Mouse (Mus musculus): ENCODE measurements around the gene Ireb2. TPM values are rescaled to one million over a fixed set of nuclear protein-coding genes. Genes with fewer than 3 reads are reported as not detected.
"Not testable (repeated sequence)": the region's sequence is repeated elsewhere in the genome, so short reads cannot be mapped to it uniquely, and the experiment has no call there.

Ireb2 gene
- 10 to 100 TPM; 49.1 to 52.0 TPM for total RNA-seq (2021)
- long read RNA-seq, experiment 1, full-length matches to known transcripts = 2 of 13 reads
- long read RNA-seq, experiment 1, partial matches to known transcripts = 6 of 13 reads
- long read RNA-seq, experiment 1, other reads (novel, unspliced or antisense) = 5 of 13 reads
- long read RNA-seq, experiment 2, full-length matches to known transcripts = 2 of 6 reads
- long read RNA-seq, experiment 2, partial matches to known transcripts = 3 of 6 reads
- long read RNA-seq, experiment 2, other reads (novel, unspliced or antisense) = 1 of 6 reads

- DNase-seq = peak; percentile 100
These were observed at the start of gene Ireb2 for GRCm38 (mm10) chr9:54863363-54864281. TSS of gene Ireb2 (plus strand) at chr9:54863789.

GRCm38 (mm10) chr9:54816508-54817201, 46.9 kb upstream of the Ireb2 start:
- DNase-seq = no peak

DNA sequence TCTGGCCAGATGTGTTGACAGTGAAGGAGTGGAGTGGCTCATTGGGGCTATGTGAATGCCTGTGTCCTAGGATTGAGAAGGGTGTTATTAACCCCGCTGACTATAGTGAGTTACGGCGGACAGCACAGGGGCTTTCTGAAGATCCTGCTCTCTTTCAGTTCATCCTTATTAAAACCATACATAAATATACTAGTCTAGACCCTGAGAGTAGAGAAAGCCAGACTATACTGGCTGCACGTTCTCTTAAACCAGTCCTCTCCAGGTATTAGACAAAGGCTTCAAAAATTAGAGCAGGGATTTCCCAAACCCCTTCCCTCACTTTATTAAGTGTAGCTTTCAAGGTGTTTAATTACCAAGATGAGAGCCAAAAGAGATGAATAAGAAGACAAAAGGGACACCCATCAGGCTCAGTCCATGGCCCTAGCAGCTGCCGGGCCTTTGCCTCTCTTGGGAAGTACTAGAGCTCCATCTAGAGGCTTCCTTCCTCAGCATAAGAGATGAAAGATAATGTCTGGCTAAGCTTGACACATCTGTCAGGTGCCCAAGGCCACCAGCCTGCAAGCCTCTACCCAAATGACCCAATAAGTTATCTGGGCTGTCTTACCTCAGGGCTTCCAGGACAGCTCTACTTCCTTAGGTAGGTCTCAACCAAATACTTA, 42.0 kb upstream of the Ireb2 start:
- peak; percentile 53 for DNase-seq

GRCm38 (mm10) chr9:54829760-54830159, 33.8 kb upstream of the Ireb2 start:
- no peak for DNase-seq

DNA sequence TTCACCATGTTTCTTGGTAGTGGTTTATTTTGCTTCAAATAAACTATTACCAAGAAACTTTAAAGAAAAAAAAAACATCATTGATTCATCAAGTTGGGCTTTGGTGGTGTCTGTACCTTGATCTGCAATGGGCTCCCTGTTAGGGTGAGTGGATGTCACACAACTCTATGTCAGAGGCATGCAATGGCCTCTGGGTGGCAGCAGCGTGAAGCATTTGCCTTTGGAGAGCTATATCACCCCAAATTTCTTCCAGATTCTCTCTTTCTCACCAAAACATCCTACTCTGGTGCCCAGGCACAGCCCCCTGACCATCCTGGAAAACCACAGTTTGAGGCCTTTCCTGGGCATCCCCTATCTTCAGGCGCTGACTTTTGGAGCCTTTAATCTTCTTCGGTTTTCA, 33.0 kb upstream of the Ireb2 start:
- peak; percentile 65 for DNase-seq

DNA sequence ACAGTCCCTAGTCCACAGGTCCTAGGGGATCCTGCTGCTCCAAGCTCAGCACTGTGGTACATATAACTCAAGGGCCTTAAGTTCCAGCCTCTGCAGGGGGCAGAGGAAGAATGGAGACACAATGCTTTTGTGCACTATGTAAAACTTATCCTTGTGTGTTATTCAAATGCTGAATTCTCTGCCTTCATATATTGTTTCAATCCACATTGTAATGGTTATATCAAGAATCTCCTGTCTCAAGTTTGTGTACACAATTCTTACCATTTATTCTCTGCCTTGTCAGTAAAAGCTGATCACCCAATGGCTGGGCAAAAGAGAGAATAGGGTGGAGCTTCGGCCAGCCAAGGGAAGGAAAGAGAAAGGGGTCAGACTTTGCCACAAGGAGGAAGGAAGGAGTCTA, 29.8 kb upstream of the Ireb2 start:
- DNase-seq = no peak

GRCm38 (mm10) chr9:54835951-54836717, 27.5 kb upstream of the Ireb2 start:
- not testable (repeated sequence) for DNase-seq

- no peak for DNase-seq
These were observed 25.8 kb upstream of the Ireb2 start for GRCm38 (mm10) chr9:54837835-54838234.

DNA sequence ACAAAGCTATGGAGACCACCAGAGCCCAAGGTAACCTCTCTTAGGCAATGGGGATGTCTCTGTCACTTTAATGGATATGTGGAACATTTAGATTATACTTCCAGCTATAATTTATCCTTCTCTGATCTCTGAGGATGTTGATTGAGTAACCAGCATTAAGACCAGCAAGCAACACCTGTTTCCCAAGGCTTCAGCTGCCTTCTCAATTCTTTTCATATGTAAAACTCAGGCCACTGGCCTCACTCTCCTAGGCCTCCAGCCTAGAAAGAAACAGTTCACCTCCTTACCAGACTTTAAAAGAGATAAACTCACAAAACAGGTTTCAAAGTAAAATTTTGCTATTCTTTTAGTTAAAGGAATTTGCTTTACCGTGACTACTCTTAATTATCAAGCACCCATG, 23.4 kb upstream of the Ireb2 start:
- no peak for DNase-seq

DNA sequence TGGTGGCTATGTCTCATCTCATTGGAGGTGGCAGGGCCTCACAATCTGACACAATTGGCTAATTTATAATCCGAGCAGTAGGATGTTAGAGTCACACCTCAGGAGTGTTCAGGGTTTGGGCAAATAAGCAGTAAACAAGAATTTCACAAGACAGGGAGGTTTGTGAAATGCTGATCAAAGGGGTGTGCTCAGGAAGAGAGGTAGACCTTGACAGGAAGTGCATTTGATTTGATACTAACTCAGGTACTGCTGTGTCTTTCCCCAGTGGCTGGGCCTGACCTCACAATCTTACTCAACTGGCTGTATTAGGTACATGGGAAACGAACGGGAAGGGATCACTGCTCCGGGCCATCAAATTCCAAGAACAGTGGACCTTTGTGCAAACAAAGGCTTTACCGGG, 21.3 kb upstream of the Ireb2 start:
- DNase-seq = no peak

GRCm38 (mm10) chr9:54843887-54844286, 19.7 kb upstream of the Ireb2 start:
- no peak for DNase-seq

- no peak for DNase-seq
These were observed 18.9 kb upstream of the Ireb2 start for GRCm38 (mm10) chr9:54844556-54845176.

DNA sequence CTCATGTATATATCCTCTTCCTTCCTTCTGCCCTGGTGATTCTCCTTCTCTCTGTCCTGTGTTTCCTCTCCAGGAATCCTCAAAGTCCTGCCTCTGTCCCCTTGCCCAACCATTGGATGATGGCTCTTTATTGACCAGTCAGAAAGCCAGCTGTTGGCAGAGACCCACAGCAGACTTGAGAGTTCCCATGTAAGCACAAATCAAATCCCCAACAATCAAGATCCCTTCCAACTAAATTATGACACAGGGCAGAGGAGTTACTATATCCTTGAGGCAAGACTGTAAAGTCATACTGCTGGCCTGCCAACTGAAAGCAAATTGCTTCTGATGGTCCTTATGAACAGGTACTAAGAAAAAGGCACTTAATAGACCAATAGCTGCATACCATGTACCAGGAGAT, 15.4 kb upstream of the Ireb2 start:
- no peak for DNase-seq

GRCm38 (mm10) chr9:54853036-54853435, 10.6 kb upstream of the Ireb2 start:
- not testable (repeated sequence) for DNase-seq

- no peak for DNase-seq
These were observed 10.0 kb upstream of the Ireb2 start for GRCm38 (mm10) chr9:54853619-54854018.

GRCm38 (mm10) chr9:54855638-54856037, 8.0 kb upstream of the Ireb2 start:
- no peak for DNase-seq

- no peak for DNase-seq
These were observed 7.5 kb upstream of the Ireb2 start for GRCm38 (mm10) chr9:54856121-54856520.

DNA sequence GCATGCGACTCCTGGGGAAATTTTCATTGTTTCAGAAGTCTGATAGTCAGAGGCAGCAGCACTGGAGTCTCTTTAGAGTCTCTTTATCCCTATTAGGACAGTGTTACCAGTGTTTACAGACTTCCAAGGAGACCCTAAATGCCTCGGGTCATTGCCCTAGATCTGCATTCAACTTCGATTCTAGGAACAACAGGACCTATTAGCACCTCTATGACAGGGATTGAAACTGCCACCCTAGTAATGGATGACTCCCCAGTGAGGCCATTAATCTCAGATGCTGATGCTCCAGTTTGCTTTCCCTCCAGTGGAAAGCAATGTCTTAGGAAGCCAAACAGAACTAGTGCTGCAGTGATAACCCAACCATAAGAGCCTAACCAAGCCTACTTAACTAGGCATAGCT, 6.1 kb upstream of the Ireb2 start:
- no peak for DNase-seq

DNA sequence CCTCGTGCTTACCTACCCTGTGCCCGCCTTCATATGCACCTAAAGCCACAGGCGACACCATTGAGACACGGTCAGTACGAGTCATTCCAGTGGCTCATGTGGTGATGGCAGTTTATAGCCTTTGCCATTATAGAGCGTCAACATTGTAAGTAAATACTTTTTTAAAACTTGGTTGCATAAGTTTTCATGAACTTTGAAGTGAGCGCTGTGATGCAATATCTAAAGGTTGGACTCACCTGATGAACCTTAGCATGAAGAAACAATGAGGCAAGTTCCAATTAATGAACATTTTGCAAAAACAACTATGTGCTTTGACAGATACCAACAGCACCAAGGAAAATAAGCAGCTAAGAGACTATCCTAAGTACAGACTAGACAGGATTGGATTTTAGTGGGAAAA, 3.1 kb upstream of the Ireb2 start:
- no peak for DNase-seq

DNA sequence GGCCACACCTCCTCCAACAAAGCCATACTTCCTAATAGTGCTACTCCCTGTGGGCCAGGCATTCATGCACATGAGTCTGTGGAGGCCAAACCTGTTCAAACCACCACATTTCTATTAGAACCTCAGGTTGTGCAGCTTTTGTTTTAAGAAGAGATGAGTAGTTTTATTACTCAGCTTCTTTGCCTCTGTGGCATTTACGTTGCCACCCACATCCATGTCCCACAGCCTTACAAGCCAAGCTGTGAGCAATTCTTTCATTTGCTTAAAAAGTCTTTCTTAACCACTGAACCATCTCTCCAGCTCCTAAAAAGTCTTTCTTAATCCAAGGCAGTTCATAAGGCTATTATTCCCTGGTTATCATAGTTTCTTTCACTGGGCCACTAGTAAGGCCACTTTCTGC, 15.2 kb downstream of the Ireb2 start:
- no peak for DNase-seq

DNA sequence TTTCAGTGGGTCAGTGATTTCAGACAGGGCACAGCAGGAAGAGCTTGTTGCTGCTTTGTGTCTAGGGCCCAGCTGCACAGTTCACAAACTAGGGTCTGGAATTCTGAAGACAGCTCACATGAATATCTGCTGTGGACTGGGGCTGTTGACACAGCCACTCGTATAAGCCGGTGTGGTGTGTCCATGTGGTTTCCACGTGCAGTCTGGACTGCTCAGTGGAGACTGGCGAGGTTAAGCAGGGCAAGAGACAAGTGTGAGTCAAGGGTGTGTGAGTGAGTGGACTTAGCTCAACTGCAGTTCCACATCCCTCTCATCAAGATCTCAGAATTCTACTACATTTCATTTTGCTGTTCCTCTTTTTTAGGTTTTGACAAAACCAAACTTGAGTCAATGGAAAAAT, 28.5 kb downstream of the Ireb2 start:
- DNase-seq = no peak

All from adrenal gland, postnatal 10 days (tissue).